Mouse (Mus musculus) liver, postnatal 0 days (tissue): ENCODE data around the gene Flnb.

ENCODE experiments used
- CTCF ChIP-seq: sonication (generic); IDR thresholded peaks from 2 replicates; pipeline ENCODE4 v1.5.1; 2016; ENCODE audit warnings: antibody characterized with exemption, low read depth
- EP300 ChIP-seq: IDR thresholded peaks from 2 replicates; pipeline ENCODE4 v1.6.1; 2016; ENCODE audit warnings: antibody characterized with exemption, low read depth, mild to moderate bottlenecking

DNA sequence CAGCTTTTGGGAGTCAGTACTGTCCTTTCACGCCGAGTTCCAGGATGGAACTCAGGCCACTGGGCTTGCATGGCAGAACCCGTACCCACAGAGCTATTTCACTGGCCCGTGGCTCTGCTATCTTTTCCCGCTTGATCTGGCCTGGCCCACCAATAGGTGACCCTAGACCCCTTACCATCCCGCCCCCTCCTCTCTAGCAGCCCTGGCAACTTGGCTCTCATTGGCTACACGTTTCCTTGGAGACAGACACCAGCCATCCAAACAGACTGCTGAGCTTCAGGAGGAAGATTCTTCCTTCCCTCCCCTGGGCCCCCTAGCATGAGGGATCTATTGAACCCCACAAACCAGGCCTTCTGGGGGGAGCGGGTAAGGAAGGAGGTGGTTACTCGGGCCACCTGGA is 139.3 kb downstream of the Flnb start, which contains the start of gene Gm45521:
- TF ChIP-seq CTCF: no peak
- TF ChIP-seq EP300: no peak
